Mouse (Mus musculus) stomach, embryonic 15.5 days (tissue): ENCODE data around the gene Pim1. TPM values are rescaled to one million over a fixed set of nuclear protein-coding genes. Genes with fewer than 3 reads are reported as not detected.
"Not testable (repeated sequence)": the region's sequence is repeated elsewhere in the genome, so short reads cannot be mapped to it uniquely, and the experiment has no call there.

Experiments used
- ATAC-seq: fragments of 200-750 bp; cut with Nextera tagmentation; 2 replicates; pipeline ENCODE4 v1.8.0; 2017; ENCODE audit warnings: low read depth, moderate number of reproducible peaks, moderate TSS enrichment; ENCODE audit not compliant: insufficient read depth, low FRiP score
- H3K27ac ChIP-seq: fragments of 300-500 bp; sonication (generic); 2 replicates; pipeline ENCODE4 v1.5.1; 2015; ENCODE audit warnings: mild to moderate bottlenecking, inconsistent platforms
- H3K27me3 ChIP-seq: fragments of 300-500 bp; sonication (generic); replicated peaks from 2 replicates; pipeline ENCODE4 v1.6.1; 2015; ENCODE audit warnings: inconsistent platforms
- H3K36me3 ChIP-seq: fragments of 300-500 bp; sonication (generic); 2 replicates; pipeline ENCODE4 v1.6.1; 2015; ENCODE audit warnings: inconsistent platforms
- H3K4me1 ChIP-seq: fragments of 300-500 bp; sonication (generic); 2 replicates; pipeline ENCODE4 v1.6.1; 2015; ENCODE audit warnings: inconsistent platforms
- H3K4me2 ChIP-seq: fragments of 300-500 bp; sonication (generic); 2 replicates; pipeline ENCODE4 v1.6.1; 2015; ENCODE audit warnings: mild to moderate bottlenecking, inconsistent platforms
- H3K4me3 ChIP-seq: fragments of 300-500 bp; sonication (generic); replicated peaks from 2 replicates; pipeline ENCODE4 v1.5.1; 2015; ENCODE audit warnings: inconsistent platforms
- H3K9ac ChIP-seq: fragments of 300-500 bp; sonication (generic); 2 replicates; pipeline ENCODE4 v1.6.1; 2015; ENCODE audit warnings: inconsistent platforms
- H3K9me3 ChIP-seq: fragments of 300-500 bp; sonication (generic); 2 replicates; pipeline ENCODE4 v1.6.1; 2016; ENCODE audit warnings: inconsistent platforms
- WGBS: fragments of 180-500 bp; shearing (Covaris S2); methylation state at CpG from one replicate; pipeline ENCODE4 v1.1.7; 2015; 5-methylcytosine and 5-hydroxymethylcytosine counted together
- polyA plus RNA-seq: library from polyadenylated mRNA; unstranded; fragments of >200 nt; fragmentation: Nextera tagmentation; extraction: Ambion mirVana; gene quantifications from 2 replicates; pipeline ENCODE4 v1.2.1, GENCODE M21; 2015

Gene Pim1
- polyA plus RNA-seq, 1 experiment from 2014 or later: 20.9 TPM

DNA sequence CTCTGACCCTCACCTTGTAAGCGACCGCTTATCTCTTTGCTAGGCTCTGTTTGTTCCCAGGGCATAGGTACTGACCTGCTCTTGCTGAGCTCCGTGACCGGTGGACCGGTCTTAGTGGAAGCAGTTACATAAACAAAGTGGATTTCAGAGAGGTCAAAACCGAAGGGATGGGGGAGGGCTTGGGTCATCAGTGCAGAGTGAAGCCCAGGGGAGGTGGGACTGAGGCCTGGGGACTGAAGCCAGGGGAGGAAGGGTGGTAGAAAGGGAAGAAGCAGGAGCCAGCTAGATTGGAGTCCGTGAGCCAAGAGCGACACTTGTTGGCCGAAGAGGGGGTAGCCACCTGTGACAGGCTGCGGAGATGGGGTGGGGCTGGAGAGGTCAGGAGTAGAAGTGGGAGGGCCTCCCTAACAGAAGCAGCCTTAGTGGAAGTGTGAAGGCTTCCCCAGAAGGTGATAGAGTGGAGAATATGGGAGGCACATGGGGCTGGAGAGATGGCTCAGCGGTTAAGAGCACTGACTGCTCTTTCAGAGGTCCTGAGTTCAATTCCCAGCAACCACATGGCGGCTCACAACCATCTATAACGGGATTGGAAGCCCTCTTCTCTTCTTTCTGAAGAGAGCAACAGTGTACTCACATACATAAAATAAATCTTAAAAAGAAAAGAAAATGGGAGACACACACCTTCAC, 22.6 kb downstream of the Pim1 start:
- Histone ChIP-seq H3K9ac (no peak overlapping the region), H3K4me3 (no peak overlapping the region), H3K36me3 (no peaks in the 10 kb centered on the region), H3K9me3 (no peaks in the 10 kb centered on the region), H3K4me1 (peaks cover 2% of the 10 kb centered on the region; the same call in 1 of the 2 replicates), H3K27me3 (no peaks in the 10 kb centered on the region), H3K4me2 (no peak overlapping the region), H3K27ac (no peak overlapping the region)
- WGBS: 28% methylated on average over 13 of the region's 13 CpGs
- peak; percentile 81 for ATAC-seq

DNA sequence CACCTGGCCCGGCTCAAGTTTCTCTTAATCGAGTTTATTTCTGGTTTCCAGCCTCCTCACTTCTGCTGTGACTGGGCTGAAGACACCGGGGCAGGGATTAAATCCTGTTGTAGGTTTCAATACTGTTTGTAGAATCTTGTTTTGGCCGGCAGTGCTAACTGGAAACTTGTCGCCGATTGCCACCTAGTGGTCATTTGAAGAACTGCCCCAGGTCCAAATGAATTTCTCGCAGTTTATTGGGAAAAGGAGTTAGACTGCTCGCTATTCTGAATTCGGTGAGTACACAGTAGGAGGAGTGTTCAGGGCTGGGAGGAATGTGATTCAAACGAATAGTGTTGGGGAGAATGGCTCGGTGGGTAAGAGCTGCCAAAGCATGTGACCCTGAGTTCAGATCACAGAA, 23.9 kb downstream of the Pim1 start:
- no peaks in the 10 kb centered on the region for H3K36me3 ChIP-seq
- no peak for ATAC-seq
- H3K4me1 ChIP-seq: peaks cover 2% of the 10 kb centered on the region; the same call in 1 of the 2 replicates
- no peak overlapping the region for H3K4me2 ChIP-seq
- under 1% methylated on average over 11 of the region's 11 CpGs for WGBS
- H3K27ac ChIP-seq: no peak overlapping the region; the same call in 1 of the 2 replicates
- no peak overlapping the region for H3K4me3 ChIP-seq
- H3K27me3 ChIP-seq: no peaks in the 10 kb centered on the region
- no peak overlapping the region for H3K9ac ChIP-seq
- H3K9me3 ChIP-seq: no peaks in the 10 kb centered on the region

DNA sequence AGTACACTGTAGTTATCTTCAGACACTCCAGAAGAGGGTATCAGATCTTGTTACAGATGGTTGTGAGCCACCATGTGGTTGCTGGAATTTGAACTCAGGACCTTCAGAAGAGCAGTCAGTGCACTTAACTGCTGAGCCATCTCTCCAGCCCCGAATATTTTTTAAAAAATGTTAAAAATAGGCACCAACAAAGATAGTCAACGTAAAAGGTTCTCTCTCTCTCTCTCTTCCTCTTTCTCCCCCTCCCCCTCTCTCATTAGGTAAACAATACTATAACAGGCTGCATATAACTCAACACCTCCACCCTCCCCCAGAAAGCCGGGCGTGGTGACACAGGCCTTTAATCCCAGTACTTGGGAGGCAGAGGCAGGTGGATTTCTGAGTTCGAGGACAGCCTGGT, 28.1 kb downstream of the Pim1 start:
- H3K4me3 ChIP-seq, H3K36me3 ChIP-seq, ATAC-seq, H3K4me1 ChIP-seq, H3K27me3 ChIP-seq, H3K27ac ChIP-seq, H3K4me2 ChIP-seq, H3K9ac ChIP-seq, H3K9me3 ChIP-seq: not testable (repeated sequence)
- WGBS: 84% methylated on average over 5 of the region's 5 CpGs

DNA sequence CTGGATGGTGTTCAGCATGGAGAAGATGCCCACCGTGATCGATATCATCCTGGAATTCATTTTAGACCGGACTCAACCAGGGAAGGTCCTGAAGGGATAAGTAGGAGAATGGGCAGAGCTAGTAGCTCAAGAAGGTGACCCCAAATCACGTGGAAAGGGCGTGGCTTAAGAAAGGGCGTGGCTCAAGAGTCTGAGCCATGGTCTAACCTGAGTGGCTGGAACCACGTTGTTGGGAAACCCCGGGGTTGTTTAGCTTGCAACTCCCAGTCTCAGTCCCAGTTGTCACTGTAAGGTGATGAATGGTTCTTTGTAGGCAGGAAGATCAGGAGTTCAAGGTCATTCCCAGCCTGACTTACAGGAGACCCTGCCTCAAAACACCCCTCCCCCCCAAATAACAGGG, 29.2 kb downstream of the Pim1 start:
- Histone ChIP-seq H3K27ac (no peak overlapping the region), H3K9ac (no peak overlapping the region), H3K36me3 (no peaks in the 10 kb centered on the region), H3K4me2 (no peak overlapping the region), H3K9me3 (no peaks in the 10 kb centered on the region), H3K4me3 (no peak overlapping the region), H3K4me1 (no peaks in the 10 kb centered on the region), H3K27me3 (no peaks in the 10 kb centered on the region)
- WGBS: 72% methylated on average over 8 of the region's 8 CpGs
- ATAC-seq: no peak

DNA sequence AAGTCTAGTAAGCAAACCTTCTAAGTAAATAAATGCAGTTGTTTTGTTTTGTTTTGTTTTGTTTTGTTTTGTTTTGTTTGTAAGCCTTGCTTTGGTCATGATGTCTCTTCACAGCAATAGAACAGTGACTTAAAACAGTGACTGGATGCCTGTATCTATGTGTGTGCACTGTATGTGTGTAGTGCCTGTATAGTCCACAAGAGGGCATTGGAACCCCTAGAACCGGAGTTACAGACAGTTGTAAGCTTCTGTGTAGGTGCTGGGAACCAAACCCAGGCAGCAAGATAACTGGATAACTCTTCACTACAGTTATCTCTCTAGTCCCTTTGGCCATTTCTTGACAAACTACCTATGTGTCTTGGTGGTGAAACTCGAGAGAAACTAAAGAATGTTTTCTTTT, 35.1 kb downstream of the Pim1 start:
- Histone ChIP-seq H3K4me3 (no peak overlapping the region), H3K9ac (no peak overlapping the region), H3K27ac (no peak overlapping the region), H3K4me2 (no peak overlapping the region), H3K27me3 (no peaks in the 10 kb centered on the region), H3K4me1 (no peaks in the 10 kb centered on the region), H3K36me3 (no peaks in the 10 kb centered on the region), H3K9me3 (no peaks in the 10 kb centered on the region)
- ATAC-seq: no peak
- WGBS: 81% methylated on average over 2 of the region's 2 CpGs

DNA sequence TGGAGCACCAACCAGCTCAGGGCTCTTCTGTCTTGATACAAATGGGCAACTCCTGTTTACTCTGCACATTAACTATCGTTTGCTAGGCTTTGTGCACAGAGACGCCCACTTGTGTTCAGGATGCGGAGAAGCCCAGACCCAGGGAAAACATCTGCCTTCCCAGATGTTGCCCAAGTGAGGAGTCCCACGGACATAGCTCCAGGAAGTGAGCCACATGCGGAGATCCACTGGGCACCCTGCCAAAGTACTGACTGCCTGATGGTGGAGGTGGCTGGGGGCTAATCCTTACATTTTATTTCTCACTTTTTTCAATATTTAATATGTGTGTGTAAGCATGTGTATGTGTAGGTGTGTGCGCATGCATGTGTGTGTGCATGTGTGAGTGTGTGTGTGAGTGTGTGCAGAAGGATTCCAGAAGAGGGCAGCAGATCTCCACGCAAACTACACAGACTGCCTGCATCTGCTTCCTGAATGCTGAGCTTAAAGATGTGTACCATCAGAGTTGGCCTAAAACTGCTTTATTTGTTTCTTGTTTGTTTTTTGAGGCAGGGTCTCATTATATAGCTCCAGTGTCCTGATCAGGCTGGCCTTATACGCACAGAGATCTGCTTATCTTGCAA, 38.1 kb downstream of the Pim1 start:
- 70% methylated on average over 8 of the region's 8 CpGs for WGBS
- no peak for ATAC-seq
- no peaks in the 10 kb centered on the region for H3K27me3 ChIP-seq

DNA sequence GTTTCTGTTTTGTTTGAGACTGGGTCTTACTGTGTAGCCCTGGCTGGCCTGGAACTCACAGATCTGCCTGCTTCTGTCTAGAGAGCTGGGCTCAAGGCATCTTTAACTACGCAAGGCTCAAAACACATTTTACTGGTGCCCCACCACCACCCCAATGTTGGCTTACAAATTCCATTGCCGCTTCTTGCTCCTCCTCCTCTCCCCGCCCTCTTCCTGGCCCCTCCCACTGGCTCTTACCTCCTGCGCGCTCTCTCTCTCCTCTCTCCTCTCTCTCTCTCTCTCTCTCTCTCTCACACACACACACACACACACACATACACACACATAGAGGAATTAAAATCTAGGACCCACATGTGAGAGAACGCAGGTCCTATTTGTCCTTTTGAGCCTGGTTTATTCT, 40.0 kb downstream of the Pim1 start:
- no peak for ATAC-seq
- H3K27ac ChIP-seq: no peak overlapping the region
- no peak overlapping the region for H3K4me3 ChIP-seq
- H3K27me3 ChIP-seq: no peaks in the 10 kb centered on the region
- 78% methylated on average over 6 of the region's 6 CpGs for WGBS
- no peaks in the 10 kb centered on the region for H3K9me3 ChIP-seq
- H3K4me2 ChIP-seq: no peak overlapping the region
- no peaks in the 10 kb centered on the region for H3K4me1 ChIP-seq
- no peak overlapping the region for H3K9ac ChIP-seq
- H3K36me3 ChIP-seq: no peaks in the 10 kb centered on the region

More for the DNA sequence above, 38.1 kb downstream of the Pim1 start:
- Histone ChIP-seq H3K36me3 (no peaks in the 10 kb centered on the region), H3K4me2 (no peak overlapping the region), H3K9me3 (no peaks in the 10 kb centered on the region), H3K9ac (no peak overlapping the region), H3K4me1 (no peaks in the 10 kb centered on the region), H3K4me3 (no peak overlapping the region), H3K27ac (no peak overlapping the region)

DNA sequence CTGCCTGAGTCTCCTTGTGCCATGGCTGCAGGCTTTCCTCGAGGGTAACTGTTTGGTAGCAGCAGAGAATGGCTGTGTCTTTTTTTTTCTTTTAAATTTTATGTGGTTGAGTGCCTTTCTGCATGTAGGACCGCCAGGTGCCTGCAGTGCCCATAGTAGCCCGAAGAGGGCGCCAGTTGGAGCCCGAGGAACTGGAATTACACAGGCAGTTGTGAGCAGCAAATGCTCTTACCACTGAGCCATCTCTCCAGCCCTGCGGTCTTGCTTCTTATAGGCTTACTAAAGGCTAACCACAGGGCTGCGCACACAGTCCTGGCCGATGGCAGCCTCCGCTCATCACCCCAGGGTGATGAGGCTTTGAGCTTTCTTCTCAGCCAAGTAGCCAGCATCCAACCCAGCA, 40.7 kb downstream of the Pim1 start:
- Histone ChIP-seq H3K9ac (no peak overlapping the region), H3K9me3 (no peaks in the 10 kb centered on the region), H3K27me3 (no peaks in the 10 kb centered on the region), H3K4me1 (no peaks in the 10 kb centered on the region), H3K4me2 (no peak overlapping the region), H3K4me3 (no peak overlapping the region), H3K36me3 (no peaks in the 10 kb centered on the region), H3K27ac (no peak overlapping the region)
- ATAC-seq: no peak
- 76% methylated on average over 9 of the region's 9 CpGs for WGBS

DNA sequence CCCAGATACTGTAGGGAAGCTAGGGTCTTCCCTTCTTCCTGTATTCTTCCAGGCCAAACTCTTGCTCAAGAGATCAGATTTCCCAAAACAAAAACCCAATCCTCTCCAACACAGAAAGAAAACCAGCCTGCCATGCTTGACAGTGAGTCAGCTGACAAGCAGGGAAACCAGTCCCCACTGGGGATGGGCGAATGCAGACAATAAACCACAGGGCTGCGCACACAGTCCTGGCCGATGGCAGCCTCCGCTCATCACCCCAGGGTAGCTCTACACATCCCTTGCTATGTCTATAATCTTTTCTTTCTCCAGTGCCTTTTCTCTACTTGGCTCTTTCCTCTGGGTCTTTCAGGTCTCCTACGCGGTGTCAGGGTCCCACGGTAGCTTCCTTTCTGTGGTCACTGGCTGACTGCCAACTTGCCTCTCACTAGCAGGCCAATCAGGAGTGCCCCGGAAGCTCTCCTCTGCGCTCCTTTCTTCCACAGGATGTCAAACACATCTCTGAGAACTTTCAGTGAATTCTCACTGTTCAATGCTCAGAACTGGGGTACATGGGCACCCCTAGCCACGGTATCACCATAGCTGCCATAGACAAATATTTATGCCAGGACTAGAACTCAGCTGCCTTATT, 41.3 kb downstream of the Pim1 start:
- H3K36me3 ChIP-seq: no peaks in the 10 kb centered on the region
- no peak overlapping the region for H3K27ac ChIP-seq
- WGBS: 61% methylated on average over 10 of the region's 10 CpGs
- H3K9me3 ChIP-seq: no peaks in the 10 kb centered on the region
- no peaks in the 10 kb centered on the region for H3K4me1 ChIP-seq
- H3K4me3 ChIP-seq: no peak overlapping the region
- ATAC-seq: peak; percentile 43; the same call in 1 of the 2 replicates
- H3K4me2 ChIP-seq: no peak overlapping the region
- H3K27me3 ChIP-seq: no peaks in the 10 kb centered on the region
- no peak overlapping the region for H3K9ac ChIP-seq

DNA sequence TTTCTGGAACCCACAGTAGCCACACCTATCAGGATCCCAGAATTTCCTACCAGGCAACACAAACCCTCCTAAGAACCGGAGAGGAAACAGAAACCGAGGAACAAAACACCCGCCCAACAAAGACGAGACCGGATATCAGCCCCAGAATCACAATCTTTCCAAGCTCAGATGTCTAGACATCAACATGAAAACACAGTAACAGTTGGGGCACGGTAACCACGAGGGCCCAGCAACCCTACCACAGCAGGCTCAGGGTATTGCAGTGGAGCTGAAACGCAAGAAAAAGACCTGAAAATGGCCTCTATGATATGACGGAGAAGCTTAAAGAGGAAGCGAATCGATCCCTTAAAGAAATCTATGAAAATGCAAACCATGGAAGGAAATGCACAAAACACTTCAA, 43.3 kb downstream of the Pim1 start:
- Histone ChIP-seq H3K36me3 (no peaks in the 10 kb centered on the region), H3K27ac (no peak overlapping the region), H3K4me3 (no peak overlapping the region), H3K9ac (no peak overlapping the region), H3K27me3 (no peaks in the 10 kb centered on the region), H3K9me3 (no peaks in the 10 kb centered on the region), H3K4me1 (no peaks in the 10 kb centered on the region), H3K4me2 (no peak overlapping the region)
- no peak for ATAC-seq
- WGBS: 87% methylated on average over 11 of the region's 11 CpGs

DNA sequence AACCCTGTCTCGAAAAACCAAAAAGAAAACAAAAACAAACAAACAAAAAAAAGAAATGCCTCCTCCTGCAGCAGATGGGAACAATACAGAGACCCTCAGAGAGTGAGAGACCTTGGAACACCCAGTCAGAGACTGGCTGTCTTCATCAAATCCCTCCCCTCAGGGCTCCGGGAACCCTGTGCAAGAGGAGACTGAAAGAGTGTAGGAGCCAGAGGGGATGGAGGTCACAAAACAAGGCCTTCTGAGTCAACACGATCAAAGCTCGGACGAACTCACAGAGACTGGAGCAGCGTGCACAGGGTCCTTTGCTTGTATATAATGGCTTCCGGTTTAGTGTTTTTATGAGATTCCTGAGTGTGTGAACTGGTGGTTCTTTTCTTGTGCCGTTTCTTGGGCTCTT, 49.9 kb downstream of the Pim1 start:
- Histone ChIP-seq H3K4me1 (no peaks in the 10 kb centered on the region; the same call in 1 of the 2 replicates), H3K27me3 (no peaks in the 10 kb centered on the region), H3K27ac (no peak overlapping the region), H3K4me2 (no peak overlapping the region), H3K9ac (no peak overlapping the region), H3K36me3 (no peaks in the 10 kb centered on the region), H3K4me3 (no peak overlapping the region), H3K9me3 (no peaks in the 10 kb centered on the region)
- 87% methylated on average over 8 of the region's 8 CpGs for whole genome bisulfite sequencing
- no peak for ATAC-seq

DNA sequence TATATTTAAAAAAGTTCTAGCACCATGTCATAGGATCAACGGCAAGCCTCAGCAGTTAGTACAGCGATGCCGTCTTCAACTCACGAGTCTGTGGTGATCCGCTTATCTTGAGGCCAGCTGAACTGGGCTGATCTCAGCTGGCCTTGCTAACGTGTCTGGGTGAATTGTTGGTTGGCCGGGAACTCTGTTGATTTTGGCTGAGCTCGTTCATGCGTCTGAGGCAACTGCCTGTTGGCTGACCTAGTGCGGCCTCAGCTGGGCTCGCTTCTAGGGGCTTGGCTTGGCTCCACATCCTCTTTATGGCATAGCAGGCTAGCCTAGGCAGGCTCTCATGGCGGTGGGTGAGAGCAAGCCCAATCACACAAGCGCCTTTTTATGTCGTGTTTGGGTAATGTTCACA, 50.9 kb downstream of the Pim1 start:
- no peaks in the 10 kb centered on the region; the same call in 1 of the 2 replicates for H3K4me1 ChIP-seq
- no peaks in the 10 kb centered on the region for H3K27me3 ChIP-seq
- H3K36me3 ChIP-seq: no peaks in the 10 kb centered on the region
- ATAC-seq: no peak
- WGBS: 56% methylated on average over 14 of the region's 14 CpGs
- no peak overlapping the region for H3K9ac ChIP-seq
- H3K4me2 ChIP-seq: no peak overlapping the region
- H3K4me3 ChIP-seq: no peak overlapping the region
- H3K27ac ChIP-seq: no peak overlapping the region
- H3K9me3 ChIP-seq: no peaks in the 10 kb centered on the region
